Comparison of ENCODE assay signal across 20 mouse cellular contexts in genomic region chr6:88793872-88794271, GRCm38 (mm10). TPM values are rescaled to one million over a fixed set of nuclear protein-coding genes. Genes with fewer than 3 reads are reported as not detected.
A peak's percentile ranks its signal among the peaks of the same experiment; 100 is the strongest.
DNase-seq lines count a peak whose midpoint lies in the region; ATAC-seq and TF ChIP-seq lines count a peak whose summit lies in the region.
"Had no signal": no experiment of that assay in that cellular context is flagged by ENCODE, and none has a peak within 500 bp of the region (broad histone marks: within the 10 kb centered on the region; RNA-seq: fewer than 3 reads in every experiment).

No protein-coding gene starts in this region.

- H3K27ac ChIP-seq in forebrain, embryonic 14.5 days (ENCODE audit: low read depth, low read length), result peak overlapping the region; percentile 61
- H3K27ac ChIP-seq in forebrain, embryonic 11.5 days (ENCODE audit: low read depth, low read length), result no peak overlapping the region
- peak overlapping the region; percentile 32; the same call in 1 of the 2 replicates for H3K27ac ChIP-seq in olfactory bulb, adult 2 months (ENCODE audit: insufficient read depth, low read depth, low read length)
- H3K27ac ChIP-seq: embryonic facial prominence, embryonic 13.5 days; heart, embryonic 13.5 days; liver, embryonic 13.5 days; midbrain, embryonic 13.5 days had no signal

- intact Hi-C loops in left cerebral cortex, postnatal 4 days (cut with DNase I), result no loop called here
- intact Hi-C loops in left cerebral cortex, postnatal 10 days (cut with DNase I), result no loop called here

- no peaks in the 10 kb centered on the region for H3K27me3 ChIP-seq in forebrain, embryonic 14.5 days (replicated peaks; ENCODE audit: control insufficient read depth, insufficient read depth, low read length)
- no peaks in the 10 kb centered on the region for H3K27me3 ChIP-seq in forebrain, embryonic 11.5 days (ENCODE audit: control insufficient read depth, insufficient read depth, low read length)
- H3K27me3 ChIP-seq: embryonic facial prominence, embryonic 13.5 days; heart, embryonic 13.5 days; hindbrain, embryonic 13.5 days; midbrain, embryonic 13.5 days had no signal

- peak; percentile 47; the same call in 1 of the 2 replicates for ATAC-seq in forebrain, embryonic 14.5 days
- ATAC-seq in forebrain, embryonic 11.5 days (replicated peaks; ENCODE audit: low FRiP score), result no peak

- H3K36me3 ChIP-seq in forebrain, embryonic 14.5 days (ENCODE audit: control insufficient read depth, insufficient read depth, low read length), result no peaks in the 10 kb centered on the region
- H3K36me3 ChIP-seq in forebrain, embryonic 11.5 days (ENCODE audit: control insufficient read depth, insufficient read depth, low read length), result no peaks in the 10 kb centered on the region
- H3K36me3 ChIP-seq: embryonic facial prominence, embryonic 13.5 days; heart, embryonic 13.5 days; hindbrain, embryonic 13.5 days; midbrain, embryonic 13.5 days had no signal

- peak overlapping the region; percentile 8; the same call in 1 of the 2 replicates for H3K4me2 ChIP-seq in forebrain, embryonic 14.5 days (ENCODE audit: low read length)
- no peak overlapping the region for H3K4me2 ChIP-seq in forebrain, embryonic 11.5 days (ENCODE audit: low read depth, low read length, severe bottlenecking)
- H3K4me2 ChIP-seq: embryonic facial prominence, embryonic 13.5 days; heart, embryonic 13.5 days; hindbrain, embryonic 13.5 days; liver, embryonic 13.5 days; midbrain, embryonic 13.5 days had no signal

- no peak overlapping the region for H3K9ac ChIP-seq in forebrain, embryonic 14.5 days (ENCODE audit: low read length)
- H3K9ac ChIP-seq in forebrain, embryonic 11.5 days (ENCODE audit: low read length), result no peak overlapping the region
- H3K9ac ChIP-seq: heart, embryonic 13.5 days; hindbrain, embryonic 13.5 days; liver, embryonic 13.5 days; midbrain, embryonic 13.5 days had no signal

- 67% methylated on average over 13 of the region's 13 CpGs for WGBS in forebrain, embryonic 14.5 days
- 87% methylated on average over 13 of the region's 13 CpGs for WGBS in forebrain, embryonic 11.5 days
- WGBS in olfactory bulb, adult 2 months, result 43% methylated on average over 13 of the region's 13 CpGs

- no peaks in the 10 kb centered on the region for H3K9me3 ChIP-seq in forebrain, embryonic 14.5 days (replicated peaks; ENCODE audit: control insufficient read depth, low read length)
- no peaks in the 10 kb centered on the region for H3K9me3 ChIP-seq in forebrain, embryonic 11.5 days (ENCODE audit: control insufficient read depth, low read length)
- H3K9me3 ChIP-seq: embryonic facial prominence, embryonic 13.5 days; heart, embryonic 13.5 days; hindbrain, embryonic 13.5 days; liver, embryonic 13.5 days; megakaryocyte, embryonic 14.5 days; midbrain, embryonic 13.5 days had no signal

- no peak for TF ChIP-seq POLR2A in brain, embryonic 14.5 days (IDR thresholded peaks at IDR 0.05; ENCODE audit: borderline replicate concordance, extremely low read depth, insufficient read depth, insufficient read length, poor library complexity, severe bottlenecking)
- TF ChIP-seq POLR2A in olfactory bulb, adult 2 months (IDR thresholded peaks at IDR 0.05; ENCODE audit: insufficient read depth, low read depth, low read length), result no peak

- no peak for TF ChIP-seq CTCF in brain, embryonic 14.5 days (IDR thresholded peaks at IDR 0.05; ENCODE audit: borderline replicate concordance, extremely low read depth, insufficient read depth, insufficient read length)
- no peak for TF ChIP-seq CTCF in olfactory bulb, adult 2 months (IDR thresholded peaks at IDR 0.05; ENCODE audit: insufficient read depth, low read depth, low read length)

- H3K4me1 ChIP-seq in forebrain, embryonic 14.5 days (ENCODE audit: control insufficient read depth, insufficient read depth, low read length), result peaks cover 32% of the 10 kb centered on the region
- peaks cover 4% of the 10 kb centered on the region; the same call in 1 of the 2 replicates for H3K4me1 ChIP-seq in forebrain, embryonic 11.5 days (replicated peaks; ENCODE audit: control insufficient read depth, insufficient read depth, low read length)
- H3K4me1 ChIP-seq in olfactory bulb, adult 2 months (ENCODE audit: control insufficient read depth, insufficient read depth, low read length), result peaks cover 36% of the 10 kb centered on the region

- no peak overlapping the region for H3K4me3 ChIP-seq in forebrain, embryonic 14.5 days (ENCODE audit: low read depth, low read length)
- no peak overlapping the region for H3K4me3 ChIP-seq in forebrain, embryonic 11.5 days (ENCODE audit: low read depth, low read length)
- no peak overlapping the region for H3K4me3 ChIP-seq in olfactory bulb, adult 2 months (ENCODE audit: insufficient read depth, low read depth, low read length)
- H3K4me3 ChIP-seq: embryonic facial prominence, embryonic 13.5 days; erythroblast, embryonic 14.5 days; heart, embryonic 13.5 days; hindbrain, embryonic 13.5 days; liver, embryonic 13.5 days; megakaryocyte, embryonic 14.5 days; midbrain, embryonic 13.5 days had no signal

- DNase-seq in forebrain, embryonic 14.5 days (ENCODE audit: low spot score), result peak; percentile 63
- DNase-seq in forebrain, embryonic 11.5 days (ENCODE audit: low spot score), result no peak
- peak; percentile 53 for DNase-seq in left cerebral cortex, postnatal 4 days
- no peak for DNase-seq in left cerebral cortex, postnatal 10 days (ENCODE audit: extremely low spot score in 1 of 2, low spot score in 2 of 2)
- DNase-seq in brain, embryonic 14.5 days (ENCODE audit: low read depth), result peak; percentile 70
- no peak for DNase-seq in gastrocnemius, postnatal 25 days
- DNase-seq: gastrocnemius, postnatal 10 days; heart, adult 11 months; heart, postnatal 14 days; layer of hippocampus, postnatal 36 days; liver, embryonic 13.5 days; lung, adult 2 months; thymus, postnatal 14 days had no signal

RNA-seq across cellular contexts. Expression of gene Abtb1, which starts 47.9 kb away (rescaled TPM):
- polyA plus RNA-seq in forebrain, embryonic 14.5 days (2014; fragmentation: Nextera tagmentation; extraction: Ambion mirVana), result 31.4 and 35.7 TPM in 2 replicates
- 14.4 and 15.3 TPM in 2 replicates for polyA plus RNA-seq in forebrain, embryonic 11.5 days (2014; fragmentation: Nextera tagmentation; extraction: Ambion mirVana)
- 10 to 100 TPM; 23.2 to 25.3 TPM for total RNA-seq in left cerebral cortex, postnatal 4 days (2021)
- 10 to 100 TPM; 31.2 to 31.3 TPM for total RNA-seq in left cerebral cortex, postnatal 10 days (2021)
- polyA plus RNA-seq in brain, embryonic 14.5 days (2012; rRNA removed), result 61.7 and 83.6 TPM in 2 replicates
- not detected in 2 replicates for polyA plus RNA-seq in olfactory bulb, adult 2 months (2012; ENCODE audit: insufficient read depth, insufficient read length, low replicate concordance, missing spikeins)
- 10 to 100 TPM; 14.4 to 17.3 TPM for total RNA-seq in gastrocnemius, postnatal 25 days (2021)

Comparison
In these comparisons a context has a peak if more than half of its experiments do, and no peak if none do; other contexts are left out.
1. DNase-seq: peak in forebrain, embryonic 14.5 days (single experiment), left cerebral cortex, postnatal 4 days (single experiment) and brain, embryonic 14.5 days (single experiment); none in forebrain, embryonic 11.5 days (single experiment), left cerebral cortex, postnatal 10 days (0 of 2) and gastrocnemius, postnatal 25 days (single experiment).
2. RNA of gene Abtb1, which starts 47.9 kb away (polyA plus RNA-seq): 61.7 to 83.6 TPM in brain, embryonic 14.5 days, 31.4 to 35.7 TPM in forebrain, embryonic 14.5 days and 14.4 to 15.3 TPM in forebrain, embryonic 11.5 days; not detected in olfactory bulb, adult 2 months; every median in the first group is over 10 times any median in the second.